Mouse (Mus musculus) splenic B cell, adult 2 months (primary cell): ENCODE results near the gene Slc25a42.

Experiments used
- DNase-seq: peaks from one replicate; pipeline ENCODE4 v3.0.0-alpha.2; 2011; ENCODE audit warnings: low read depth, low spot score
- H3K27me3 ChIP-seq: 2 replicates; pipeline ENCODE4 v1.6.1; 2012; ENCODE audit warnings: mild to moderate bottlenecking, low read length, moderate library complexity, mixed read lengths; ENCODE audit not compliant: control insufficient read depth, poor library complexity, insufficient read depth, severe bottlenecking
- H3K36me3 ChIP-seq: 2 replicates; pipeline ENCODE4 v1.6.1; 2012; ENCODE audit warnings: mild to moderate bottlenecking, low read length, moderate library complexity, mixed read lengths; ENCODE audit not compliant: control insufficient read depth, poor library complexity, insufficient read depth, severe bottlenecking

The Slc25a42 gene

DNA sequence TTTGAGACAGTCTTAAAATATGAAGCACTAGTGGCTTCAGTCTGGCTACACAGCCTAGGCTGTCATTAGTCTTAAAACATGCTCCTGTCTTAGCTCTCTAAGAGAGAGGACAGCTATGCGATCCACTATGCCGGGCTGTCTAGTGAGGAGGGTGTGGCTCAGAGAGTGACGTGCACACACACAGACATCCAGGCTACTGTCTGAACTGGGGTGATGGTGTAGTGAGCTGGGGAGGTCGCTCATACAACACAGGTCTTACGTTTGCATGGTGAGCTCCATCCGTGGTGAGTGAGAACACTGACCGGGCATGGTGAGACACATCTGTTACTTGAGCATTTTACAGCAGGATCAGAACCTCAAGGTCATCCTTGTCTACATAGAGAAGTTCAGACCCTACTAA, 40.9 kb downstream of the Slc25a42 start:
- Histone ChIP-seq H3K36me3 (no peaks in the 10 kb centered on the region), H3K27me3 (no peaks in the 10 kb centered on the region)
- DNase-seq: no peak

DNA sequence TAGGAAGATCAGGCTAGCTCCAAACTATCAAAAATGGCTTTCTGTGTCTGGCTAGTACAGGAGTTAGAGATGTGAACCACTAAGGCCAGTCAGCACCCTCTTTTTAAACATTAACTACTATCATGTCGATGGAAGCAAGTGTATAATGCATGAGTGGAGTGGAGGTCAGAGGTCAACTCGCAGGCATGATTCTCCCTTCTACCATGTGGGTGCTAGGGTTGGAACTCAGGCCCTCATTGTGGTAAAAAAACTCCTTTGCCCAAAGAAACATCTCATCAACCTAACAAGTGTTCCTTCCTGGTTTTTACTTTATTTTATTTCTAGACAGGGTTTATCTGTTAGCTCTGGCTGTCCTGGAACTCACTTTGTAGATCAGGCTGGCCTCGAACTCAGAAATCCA, 41.4 kb downstream of the Slc25a42 start:
- Histone ChIP-seq H3K36me3 (no peaks in the 10 kb centered on the region), H3K27me3 (no peaks in the 10 kb centered on the region)
- no peak for DNase-seq

DNA sequence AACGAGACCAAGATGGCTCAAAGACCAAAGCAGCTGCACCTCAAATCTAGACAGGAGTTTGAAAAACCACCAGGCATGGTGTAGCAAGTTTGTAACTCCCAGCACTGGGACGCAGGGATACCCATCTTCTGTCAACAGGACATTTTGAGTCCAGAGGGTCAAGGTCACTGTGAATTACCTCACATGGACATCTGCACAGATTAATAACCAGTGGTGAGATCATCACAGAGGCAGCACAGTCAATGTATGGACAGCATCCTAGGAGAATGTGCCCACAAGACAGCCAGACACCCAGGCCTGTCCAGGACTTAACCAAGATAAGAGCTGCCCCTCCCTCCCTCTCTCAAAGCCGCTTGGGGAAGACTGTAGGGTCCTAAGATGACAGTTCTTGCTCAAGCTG, 42.0 kb downstream of the Slc25a42 start:
- no peak for DNase-seq
- H3K27me3 ChIP-seq: no peaks in the 10 kb centered on the region
- no peaks in the 10 kb centered on the region for H3K36me3 ChIP-seq

DNA sequence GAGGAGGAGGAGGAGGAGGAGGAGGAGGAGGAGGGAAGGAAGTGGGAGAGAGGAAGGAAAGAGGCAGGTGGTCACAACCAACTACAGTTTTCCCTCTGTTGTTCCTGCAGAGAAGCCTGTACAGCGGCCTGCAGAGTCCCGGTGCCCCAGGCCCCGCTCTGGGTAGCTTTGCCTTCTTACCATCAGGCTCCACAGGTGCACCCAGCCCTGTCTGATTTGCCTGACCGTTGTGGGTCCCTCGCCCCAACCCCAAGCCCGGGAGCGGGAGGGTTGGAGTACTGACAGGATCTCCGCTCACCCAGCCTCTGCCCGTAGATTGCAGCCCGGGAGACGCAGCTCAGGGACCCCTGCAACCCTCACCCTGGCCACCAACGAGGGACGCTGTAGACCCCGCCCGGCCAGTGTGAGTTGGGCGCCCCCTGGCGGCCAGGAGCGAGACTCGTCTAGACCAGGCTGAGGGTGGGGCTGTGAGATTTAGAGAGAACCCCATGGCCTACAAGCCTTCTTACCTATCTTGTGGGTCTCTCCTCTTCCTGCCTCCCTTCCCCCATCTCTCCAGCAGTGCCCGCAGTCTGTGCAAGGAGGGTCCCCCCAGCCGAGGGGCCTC, 45.5 kb downstream of the Slc25a42 start:
- Histone ChIP-seq H3K36me3 (no peaks in the 10 kb centered on the region), H3K27me3 (no peaks in the 10 kb centered on the region)
- DNase-seq: peak; percentile 86

DNA sequence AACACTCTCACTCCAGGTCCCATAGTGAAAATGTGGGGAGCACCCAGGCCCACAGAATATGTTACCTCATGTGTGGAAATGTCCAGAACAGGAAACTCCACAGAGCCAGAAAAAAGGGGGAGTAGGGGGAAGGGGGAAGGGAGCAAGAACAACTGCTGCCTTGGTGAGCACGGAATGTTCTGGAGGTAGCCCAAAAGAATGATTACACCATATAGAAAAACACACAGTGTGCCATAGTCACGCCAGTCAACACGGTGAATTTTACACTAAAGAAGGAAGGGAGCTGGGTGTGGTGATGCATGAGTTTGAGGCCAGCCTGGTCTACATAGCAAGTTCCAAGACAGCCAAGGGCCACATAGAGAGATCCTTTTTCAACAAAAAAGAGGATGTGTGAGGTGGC, 48.8 kb downstream of the Slc25a42 start:
- DNase-seq: no peak
- Histone ChIP-seq H3K27me3 (no peaks in the 10 kb centered on the region), H3K36me3 (no peaks in the 10 kb centered on the region)

DNA sequence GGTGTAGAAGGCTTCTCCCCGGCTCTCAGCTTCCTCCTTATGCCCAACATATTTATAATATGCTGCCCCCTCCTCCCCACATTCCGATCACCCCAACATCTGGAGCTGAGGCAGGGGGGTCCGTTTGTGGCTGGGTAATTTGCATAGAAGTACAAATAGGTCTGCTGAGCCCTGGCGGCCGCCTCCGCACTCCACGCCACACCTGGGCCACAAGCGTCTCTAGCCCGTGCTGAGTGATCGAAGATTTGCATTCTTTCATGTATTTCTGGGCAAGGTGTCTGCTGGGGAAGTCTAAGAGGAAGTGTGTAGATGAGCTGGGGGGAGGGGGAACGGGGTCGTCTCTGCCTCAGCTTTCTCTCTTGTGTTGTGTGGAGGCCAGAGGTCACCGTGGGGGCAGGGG, 52.1 kb downstream of the Slc25a42 start:
- H3K27me3 ChIP-seq: no peaks in the 10 kb centered on the region
- DNase-seq: peak; percentile 92
- no peaks in the 10 kb centered on the region for H3K36me3 ChIP-seq

DNA sequence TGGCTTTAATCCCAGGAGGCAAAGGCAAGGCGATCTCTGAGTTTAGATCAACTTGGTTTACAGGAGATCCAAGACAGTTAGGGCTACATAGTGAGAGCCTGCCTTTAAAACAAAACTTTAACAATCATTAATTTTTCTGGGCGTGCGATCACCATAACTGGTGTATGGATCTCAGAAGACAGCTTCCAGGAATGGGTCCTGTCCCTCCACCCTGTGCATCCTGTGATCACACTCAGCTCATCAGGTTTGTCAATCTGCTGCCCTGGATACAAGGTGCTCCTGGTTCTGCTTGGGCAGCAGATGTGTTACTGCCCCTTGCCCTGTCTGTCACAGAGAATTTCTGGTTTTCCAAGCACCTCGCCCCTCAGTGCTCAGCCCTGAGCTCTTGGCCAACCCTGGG, 52.9 kb downstream of the Slc25a42 start:
- peak; percentile 31 for DNase-seq
- Histone ChIP-seq H3K36me3 (no peaks in the 10 kb centered on the region), H3K27me3 (no peaks in the 10 kb centered on the region)

DNA sequence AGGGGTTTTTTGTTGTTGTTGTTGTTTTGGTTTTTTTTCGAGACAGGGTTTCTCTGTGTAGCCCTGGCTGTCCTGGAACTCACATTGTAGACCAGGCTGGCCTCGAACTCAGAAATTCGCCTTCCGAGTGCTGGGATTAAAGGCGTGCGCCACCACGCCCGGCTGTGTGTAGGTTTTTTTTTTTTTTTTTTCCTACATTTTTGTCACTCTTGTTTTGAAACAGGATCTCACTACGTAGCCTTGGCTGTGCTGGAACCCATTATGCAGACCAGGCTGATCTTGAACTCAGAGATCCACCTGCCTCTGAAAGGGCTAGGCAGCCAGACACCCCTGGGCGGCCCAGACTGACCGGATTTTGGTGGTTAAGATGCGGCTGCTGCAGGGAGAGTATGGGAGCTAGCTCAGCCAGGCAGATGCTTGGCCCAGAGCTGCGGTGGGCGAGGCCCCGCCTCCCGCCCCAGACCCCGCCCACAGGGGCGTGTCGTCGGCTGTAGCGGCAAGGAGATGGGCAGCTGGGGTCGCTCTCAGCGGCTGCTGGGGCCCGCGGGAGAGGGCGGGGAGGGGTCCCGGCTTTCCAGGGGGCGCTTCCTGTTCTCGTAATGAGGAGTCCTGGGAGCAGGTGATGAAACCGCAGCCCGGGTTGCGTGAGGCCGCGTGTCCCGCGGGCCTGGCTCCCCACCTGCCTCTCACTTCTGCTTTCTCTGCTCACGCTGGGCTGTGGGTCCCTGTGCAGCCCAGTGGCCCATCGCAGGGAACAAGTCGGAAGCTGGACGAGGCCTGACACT, 53.8 kb downstream of the Slc25a42 start:
- Histone ChIP-seq H3K36me3 (no peaks in the 10 kb centered on the region), H3K27me3 (no peaks in the 10 kb centered on the region)
- peak; percentile 91 for DNase-seq

DNA sequence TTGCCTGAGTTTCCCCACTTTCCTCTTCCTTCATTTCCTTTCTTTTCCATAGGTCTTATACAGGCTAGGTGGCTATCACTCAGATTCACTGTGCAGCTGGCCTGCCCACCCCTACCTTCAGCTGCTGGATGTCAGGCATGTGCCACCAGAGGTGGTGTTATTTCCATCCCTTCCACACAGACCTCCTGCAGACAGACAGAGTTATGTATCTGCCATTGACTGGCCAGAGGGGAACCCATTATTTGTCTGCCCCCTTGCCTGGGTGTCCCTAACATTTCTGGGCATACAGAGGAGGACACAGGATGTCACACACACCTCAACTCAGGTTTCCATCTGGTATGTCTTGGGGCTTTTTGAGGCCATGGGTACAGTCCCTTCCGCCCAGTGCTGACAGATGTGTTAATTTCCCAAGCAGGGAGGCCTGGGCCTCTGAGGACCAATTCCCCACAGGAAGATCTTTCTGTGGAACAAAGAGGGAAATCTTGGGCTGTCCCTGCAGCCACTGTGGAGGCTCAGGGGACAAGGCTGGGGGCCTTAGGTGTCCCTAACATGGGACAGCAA, 54.8 kb downstream of the Slc25a42 start:
- Histone ChIP-seq H3K27me3 (no peaks in the 10 kb centered on the region), H3K36me3 (no peaks in the 10 kb centered on the region)
- no peak for DNase-seq

DNA sequence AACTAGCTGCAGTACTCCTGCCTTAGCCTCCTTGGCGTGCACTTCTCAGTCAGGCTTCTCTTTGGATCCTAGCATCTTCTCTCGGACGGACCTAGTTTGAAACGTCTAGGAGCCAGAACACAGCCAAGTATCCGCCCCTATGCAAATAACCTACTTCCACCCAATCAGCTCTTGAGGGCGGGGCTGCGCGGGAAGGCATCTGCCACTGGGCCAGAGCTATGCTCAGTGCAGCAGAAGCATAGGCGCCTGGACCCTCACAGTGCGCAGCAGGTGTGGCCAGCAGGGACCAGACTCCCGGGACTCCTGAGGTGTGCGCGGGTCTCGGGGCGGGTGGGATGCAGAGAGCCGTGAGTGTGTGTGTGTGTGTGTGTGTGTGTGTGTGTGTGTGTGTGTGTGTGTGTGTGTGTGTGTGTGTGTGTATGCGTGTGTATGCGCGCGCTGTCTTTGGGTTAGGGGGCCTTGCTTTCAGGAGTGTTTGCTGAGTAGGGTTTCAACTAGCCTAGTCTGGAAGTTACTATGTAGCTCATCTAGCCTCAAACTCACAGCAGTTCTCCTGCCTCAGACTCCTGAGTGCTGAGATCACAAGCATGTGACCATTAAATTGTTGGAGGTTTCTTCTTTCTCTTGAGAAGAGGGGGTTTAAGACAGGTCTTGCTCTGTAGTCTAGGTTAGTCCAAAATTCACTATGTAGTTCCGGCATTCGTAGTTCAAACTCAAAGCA, 59.4 kb downstream of the Slc25a42 start:
- H3K27me3 ChIP-seq: no peaks in the 10 kb centered on the region
- no peaks in the 10 kb centered on the region for H3K36me3 ChIP-seq
- peak; percentile 85 for DNase-seq

DNA sequence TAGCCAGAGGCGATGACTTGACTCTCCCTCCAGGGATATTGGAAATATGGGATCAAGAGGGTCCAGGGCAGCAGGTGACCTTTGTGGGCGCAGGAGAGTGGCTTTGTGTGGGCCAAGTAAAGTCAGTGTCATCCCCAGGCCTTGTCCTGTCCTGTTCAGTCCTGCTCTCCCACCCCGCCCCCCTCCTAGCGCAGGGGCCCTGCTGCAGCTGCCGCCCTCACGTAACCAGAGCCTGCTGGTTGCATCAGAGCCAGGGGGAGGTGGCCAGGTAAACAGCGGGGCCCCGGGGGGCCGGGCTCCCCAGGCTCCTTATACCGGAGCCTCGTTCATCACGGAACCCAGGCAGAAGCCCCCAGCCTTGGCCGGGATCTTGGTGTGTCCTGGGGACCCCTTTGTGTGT, 61.9 kb downstream of the Slc25a42 start:
- no peak for DNase-seq
- H3K27me3 ChIP-seq: no peaks in the 10 kb centered on the region
- H3K36me3 ChIP-seq: peaks cover 2% of the 10 kb centered on the region; the same call in 1 of the 2 replicates

DNA sequence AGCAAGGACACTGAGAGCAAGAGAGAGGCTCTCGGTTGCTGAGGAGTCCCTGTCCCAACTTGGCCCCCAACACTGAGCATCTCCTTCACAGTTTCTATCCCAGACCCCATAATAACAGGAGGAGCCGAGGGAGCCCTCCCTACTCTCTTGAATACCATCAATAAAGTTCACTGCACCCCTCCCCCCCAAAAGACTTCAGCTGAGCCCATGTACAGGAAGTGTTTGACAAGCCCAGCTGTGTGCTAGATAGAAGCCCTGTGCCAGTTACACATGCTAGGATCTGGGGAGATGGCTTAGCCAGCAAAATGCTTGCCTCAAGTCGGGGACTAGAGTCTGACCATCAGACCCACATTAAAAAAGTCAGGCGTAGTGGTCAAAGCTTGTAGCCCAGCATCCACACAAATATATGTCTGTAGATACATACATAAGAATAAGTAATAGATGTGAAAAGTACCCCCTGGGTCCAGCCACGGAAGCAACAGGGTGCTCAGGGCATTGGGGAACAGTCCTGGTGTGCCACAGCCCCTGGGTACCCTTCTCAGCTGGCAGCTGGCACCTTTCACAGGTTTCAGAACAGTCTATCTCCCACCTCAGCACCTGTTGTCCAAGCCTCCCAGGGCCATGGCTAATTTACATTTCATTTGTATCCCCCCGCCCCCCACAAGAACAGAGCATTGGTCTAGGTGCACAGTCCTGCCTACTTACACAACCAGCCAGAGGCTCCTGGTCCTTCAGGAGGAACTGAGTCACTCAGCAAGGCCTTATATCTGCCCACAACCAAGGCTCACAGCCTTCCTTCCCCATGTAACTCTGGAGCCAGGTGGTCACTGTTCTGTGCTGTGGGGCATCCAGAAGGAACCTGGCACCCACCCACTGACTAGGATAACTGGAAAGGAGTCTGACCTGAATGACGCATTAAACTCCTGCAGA, 64.2 kb downstream of the Slc25a42 start:
- DNase-seq: no peak

DNA sequence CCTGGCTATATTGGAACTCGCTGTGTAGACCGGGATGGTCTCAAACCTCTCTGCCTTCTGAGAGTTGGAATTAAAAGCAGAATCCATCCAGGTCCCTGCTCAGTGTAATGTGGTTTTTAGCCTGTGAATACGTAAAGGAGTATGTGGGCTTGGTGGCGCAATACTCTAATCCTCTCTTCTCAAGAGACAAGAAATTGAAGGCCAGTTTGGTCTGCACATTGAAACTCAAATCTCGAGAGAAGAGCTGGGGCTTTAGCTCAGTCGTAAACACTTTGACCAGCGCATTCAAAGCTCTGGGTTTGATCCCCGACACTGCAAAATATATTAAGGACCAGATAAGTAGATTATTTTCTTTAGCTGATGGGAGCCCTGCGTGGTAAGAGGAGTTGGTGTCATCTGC, 72.1 kb downstream of the Slc25a42 start:
- peaks cover 1% of the 10 kb centered on the region for H3K36me3 ChIP-seq
- DNase-seq: no peak
- no peaks in the 10 kb centered on the region for H3K27me3 ChIP-seq

More for the DNA sequence above, 64.2 kb downstream of the Slc25a42 start:
- Histone ChIP-seq H3K27me3 (no peaks in the 10 kb centered on the region), H3K36me3 (peaks cover 2% of the 10 kb centered on the region; the same call in 1 of the 2 replicates)
